Mouse (Mus musculus): ENCODE measurements at regions not wholly inside any gene's neighbourhood (a gene's known extent, or its start where the extent isn't known, plus 50 kb on each side); places are given as distances from the start of the nearest gene placed in this dataset.

DNA sequence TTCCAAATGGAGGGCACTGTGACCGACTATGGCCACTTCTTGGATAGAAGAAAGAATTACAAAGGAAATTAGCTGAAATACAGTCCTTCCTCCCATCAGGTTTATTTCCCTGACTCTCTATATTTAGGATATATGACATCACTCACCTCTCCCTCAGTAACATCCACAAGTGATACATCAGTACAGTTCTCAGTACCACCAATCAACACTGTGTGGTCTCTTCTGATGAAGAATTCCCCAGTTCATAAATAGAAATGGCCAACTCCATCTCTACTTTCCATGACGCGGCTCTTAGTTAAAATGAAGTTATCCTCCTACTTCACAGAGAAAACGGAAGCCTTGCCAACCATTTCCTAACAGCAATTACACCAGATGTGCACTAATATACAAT is 208.3 kb upstream of the Dio2 start:
- no peak for DNase-seq (ENCODE audit: extremely low read depth, low read depth, low spot score)

DNA sequence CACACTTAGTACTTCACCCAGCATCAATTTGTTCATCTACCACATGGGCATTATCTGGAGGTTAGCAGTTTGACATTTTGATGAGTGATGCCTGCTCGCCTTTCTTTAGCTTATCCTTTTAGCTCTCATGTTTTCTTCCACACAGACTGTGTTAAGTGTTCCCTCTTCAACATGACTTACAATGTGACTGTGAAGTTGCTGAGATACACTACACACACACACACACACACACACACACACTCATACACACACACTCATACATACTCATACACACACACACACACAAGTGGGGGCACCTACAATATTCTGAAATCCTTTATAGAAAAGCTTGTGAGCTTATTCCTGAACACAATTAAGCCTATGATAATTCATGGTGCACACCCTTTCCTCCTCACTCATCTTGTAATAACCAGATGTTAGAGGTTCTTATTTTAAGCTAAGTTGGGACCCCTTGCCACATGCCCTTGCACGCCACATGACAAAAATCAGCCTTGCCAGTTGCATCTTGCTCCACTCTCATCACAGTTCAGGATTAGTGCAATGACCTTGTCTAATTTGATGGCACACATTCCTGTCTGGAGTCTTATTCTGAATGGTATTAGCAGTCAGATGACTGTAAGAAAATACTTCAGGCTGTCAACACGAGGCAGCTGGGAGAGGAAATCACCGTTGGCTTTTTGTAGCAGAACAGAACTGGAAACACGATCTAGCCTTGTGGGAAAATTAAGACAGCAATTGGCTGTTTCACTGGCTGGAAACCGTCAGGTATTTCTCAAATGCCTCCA is 207.7 kb upstream of the Dio2 start:
- DNase-seq (ENCODE audit: extremely low read depth, low read depth, low spot score), result no peak

DNA sequence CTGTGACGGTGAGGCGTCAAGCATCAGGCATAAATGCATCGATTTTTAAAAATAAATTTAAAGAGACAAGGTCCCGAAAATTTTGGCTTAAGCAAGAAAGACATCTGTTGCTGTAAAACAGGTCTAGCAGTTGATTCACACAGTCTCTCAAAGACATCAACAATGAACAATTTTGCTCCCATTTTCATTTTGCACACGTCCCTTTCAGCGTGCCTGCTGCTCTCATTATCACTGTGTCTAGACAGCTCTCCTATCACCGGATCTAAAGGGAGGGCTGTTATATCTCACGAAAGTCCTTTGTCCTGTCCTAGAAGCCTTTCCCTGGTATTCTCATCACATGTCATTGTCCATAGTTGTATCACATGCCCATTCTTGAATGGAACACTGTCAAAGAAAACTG is 194.4 kb upstream of the Dio2 start:
- no peak for DNase-seq (ENCODE audit: extremely low read depth, low read depth, low spot score)

DNA sequence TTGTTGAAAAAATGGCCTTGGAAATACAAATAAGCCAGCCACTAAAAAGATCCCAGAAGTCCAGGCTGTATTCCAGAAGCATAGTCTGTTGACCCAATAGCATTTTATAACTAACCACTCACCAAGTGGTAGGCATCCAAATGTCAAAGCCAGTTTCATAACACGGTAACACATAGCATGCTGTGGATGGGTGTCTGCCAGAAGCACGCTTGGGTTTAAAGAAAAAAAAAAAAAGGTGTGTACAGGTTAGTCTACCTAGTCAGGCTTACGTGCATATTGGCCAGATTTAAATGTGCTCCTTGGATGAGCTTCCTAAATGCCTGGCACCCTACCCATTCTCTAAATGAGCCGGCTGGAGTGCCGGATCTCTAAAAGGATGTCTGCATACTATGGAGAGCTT is 194.0 kb upstream of the Dio2 start:
- no peak for DNase-seq (ENCODE audit: extremely low read depth, low read depth, low spot score)

- DNase-seq (ENCODE audit: extremely low read depth, low read depth, low spot score), result no peak
Observed at GRCm38 (mm10) chr12:90930091-90930715, 192.0 kb upstream of the Dio2 start.

DNA sequence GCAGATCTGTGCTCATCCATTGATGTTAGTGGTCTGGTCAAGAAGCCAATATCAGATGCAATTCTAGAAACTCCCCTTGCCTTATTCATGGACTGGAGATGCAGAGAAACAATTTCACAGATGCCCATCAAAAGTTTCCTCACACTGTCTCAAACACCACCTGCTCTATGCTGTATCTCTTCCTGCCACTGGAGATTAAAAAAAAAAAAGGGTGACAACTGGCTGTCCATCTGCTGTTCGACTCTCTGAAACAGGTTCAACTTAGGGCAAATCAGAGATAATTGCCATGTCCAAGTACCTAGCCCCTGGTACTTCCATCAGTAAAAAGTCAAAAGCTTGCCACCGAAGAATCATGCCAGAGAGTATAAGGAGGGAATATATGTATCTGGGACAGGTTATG is 185.4 kb upstream of the Dio2 start:
- DNase-seq (ENCODE audit: extremely low read depth, low read depth, low spot score), result no peak

- DNase-seq (ENCODE audit: extremely low read depth, low read depth, low spot score), result no peak
Observed at GRCm38 (mm10) chr12:90923148-90923547, 184.9 kb upstream of the Dio2 start.

GRCm38 (mm10) chr12:90921227-90921626 is 183.0 kb upstream of the Dio2 start:
- DNase-seq (ENCODE audit: extremely low read depth, low read depth, low spot score), result peak; percentile 54

DNA sequence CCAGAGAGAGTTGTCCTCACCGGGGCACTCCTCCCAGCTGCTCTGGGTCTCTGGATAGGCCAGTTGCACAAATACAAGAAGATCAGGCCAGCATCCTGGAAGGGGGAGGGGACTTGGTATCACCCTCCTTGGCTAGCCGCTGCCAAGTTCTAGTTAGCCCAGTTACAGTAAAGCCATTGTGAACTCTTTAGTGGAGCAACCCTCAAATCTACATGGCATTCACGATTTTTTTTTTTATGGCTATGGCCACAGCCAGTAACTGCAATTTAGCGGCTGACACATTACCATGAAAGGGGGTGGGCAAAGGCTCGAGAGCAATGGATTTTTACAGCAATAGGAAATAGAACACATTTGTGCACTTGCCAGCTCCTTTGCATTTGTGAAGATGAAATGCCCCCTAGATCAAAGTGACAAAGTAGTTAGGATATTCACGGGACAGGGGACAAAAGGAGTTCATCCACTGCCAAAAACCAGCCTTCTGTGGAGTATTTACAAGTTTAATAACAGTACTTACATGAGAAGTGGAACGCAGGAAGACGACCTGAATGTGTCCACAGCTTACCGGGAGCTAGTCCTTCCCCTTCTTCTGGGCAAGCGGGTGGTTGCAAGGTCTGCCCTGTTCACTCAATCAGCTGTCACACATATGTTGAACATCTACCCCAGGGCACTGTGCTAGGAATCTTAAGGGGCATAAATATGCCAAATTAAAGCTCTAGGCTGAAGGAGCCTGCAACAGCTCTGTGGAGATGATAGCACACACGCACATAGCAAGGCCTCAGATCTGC is 177.9 kb upstream of the Dio2 start:
- no peak for DNase-seq (ENCODE audit: extremely low read depth, low read depth, low spot score)

GRCm38 (mm10) chr12:90903991-90904390 is 165.8 kb upstream of the Dio2 start:
- no peak for DNase-seq (ENCODE audit: extremely low read depth, low read depth, low spot score)

DNA sequence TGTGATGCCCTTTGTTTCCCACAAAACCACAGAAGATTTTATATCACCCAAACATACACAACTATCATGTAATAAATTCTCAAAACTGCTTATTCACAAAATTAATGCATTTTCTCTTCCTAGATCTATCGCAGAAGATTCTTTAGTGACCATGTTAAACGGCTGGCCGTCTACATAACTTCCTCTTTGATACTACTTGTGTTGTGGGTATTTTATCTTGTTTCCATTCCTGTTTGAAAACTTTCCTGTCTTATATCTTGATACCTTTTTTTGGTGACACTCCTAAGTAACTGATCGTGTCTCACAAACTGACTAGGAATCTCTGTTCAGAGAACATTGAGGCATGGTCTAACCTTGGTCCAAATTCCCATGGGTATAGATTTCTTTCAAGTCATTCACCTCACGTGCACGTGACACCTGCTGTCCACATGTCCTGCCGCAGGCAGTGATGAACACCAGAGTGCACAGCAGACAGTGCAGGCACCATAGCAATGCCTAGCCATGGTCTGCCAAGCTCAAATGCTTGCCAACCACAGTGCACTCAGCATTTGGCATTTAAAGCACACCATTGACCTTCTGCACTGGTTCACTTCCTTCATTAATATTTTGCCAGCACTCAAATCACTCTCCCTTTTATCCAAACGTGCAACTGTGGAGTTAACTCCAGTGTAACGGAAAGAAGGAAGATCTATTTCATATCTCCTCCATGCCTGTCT is 155.6 kb upstream of the Dio2 start:
- DNase-seq (ENCODE audit: extremely low read depth, low read depth, low spot score), result no peak

DNA sequence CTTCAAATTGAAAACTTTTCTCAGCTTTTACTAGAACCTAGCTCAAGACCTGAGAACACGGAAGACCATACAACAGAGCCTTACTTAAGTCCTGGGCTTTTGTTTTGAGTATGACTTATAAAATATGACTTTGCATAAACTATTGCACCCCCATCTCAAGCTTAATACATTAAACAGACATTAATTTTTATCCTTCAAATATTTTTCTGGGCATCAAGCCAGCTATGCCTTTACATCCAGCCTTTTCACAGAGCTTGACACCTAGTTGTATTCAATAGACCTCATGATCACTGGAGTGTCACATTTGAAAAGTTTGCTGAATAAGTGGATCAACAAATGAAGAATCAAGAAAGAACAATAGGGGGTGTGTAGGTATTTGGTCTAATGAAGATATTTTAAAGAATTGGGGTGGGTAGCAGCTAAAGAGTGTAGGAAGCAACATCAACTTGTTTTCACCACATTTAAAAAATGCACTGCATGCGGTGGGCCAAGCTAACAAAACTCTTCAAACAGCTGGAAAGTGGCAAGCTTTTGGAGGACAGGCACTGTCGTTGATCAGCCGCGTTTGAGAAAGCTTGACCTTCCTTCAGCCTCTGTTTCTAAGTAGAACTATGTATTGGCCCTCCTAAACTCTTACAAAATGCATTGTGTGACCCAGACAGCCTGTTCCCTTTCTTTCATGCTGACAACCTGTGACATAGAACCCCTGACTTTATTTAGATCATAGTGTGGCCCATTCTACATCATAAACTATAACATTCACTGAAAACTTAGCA is 138.2 kb upstream of the Dio2 start:
- no peak for DNase-seq (ENCODE audit: extremely low read depth, low read depth, low spot score)

DNA sequence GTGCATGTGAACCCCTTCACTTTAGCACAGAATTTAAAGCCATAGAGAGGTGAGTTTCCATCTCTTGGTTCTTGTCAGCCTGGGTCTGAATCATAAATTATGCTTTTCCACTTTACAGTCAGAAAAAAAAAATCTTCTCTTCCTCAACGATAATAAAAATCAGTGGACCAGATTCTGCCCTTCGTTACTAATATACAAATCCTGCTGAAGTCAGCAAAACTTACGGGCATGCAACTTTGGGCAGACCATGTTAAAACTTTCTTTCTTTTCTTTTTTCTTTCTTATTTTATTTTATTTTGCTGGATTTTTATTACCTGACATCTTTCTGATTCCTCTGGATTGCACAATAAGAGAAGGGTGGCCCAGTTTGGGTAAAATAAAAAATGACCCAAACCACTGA is 136.6 kb upstream of the Dio2 start:
- no peak for DNase-seq (ENCODE audit: extremely low read depth, low read depth, low spot score)

DNA sequence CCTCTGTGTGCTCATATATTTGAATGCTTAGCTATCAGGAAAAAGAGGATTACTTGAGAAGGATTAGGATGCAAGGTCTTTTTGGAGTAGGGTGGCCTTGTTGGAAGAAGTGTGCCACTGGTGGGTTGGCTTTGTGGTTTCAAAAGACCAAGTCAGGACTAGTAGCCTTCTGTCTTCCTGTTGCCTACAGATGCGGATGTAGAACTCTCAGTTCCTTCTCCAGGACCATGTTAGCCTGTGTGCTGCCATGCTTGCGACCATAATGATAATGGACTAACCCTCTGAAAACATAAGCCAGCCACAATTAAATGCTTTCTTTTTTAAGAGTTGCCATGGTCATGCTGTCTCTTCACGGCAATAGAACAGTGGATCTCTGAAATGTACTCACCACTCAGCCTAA is 135.7 kb upstream of the Dio2 start:
- DNase-seq (ENCODE audit: extremely low read depth, low read depth, low spot score), result no peak

DNA sequence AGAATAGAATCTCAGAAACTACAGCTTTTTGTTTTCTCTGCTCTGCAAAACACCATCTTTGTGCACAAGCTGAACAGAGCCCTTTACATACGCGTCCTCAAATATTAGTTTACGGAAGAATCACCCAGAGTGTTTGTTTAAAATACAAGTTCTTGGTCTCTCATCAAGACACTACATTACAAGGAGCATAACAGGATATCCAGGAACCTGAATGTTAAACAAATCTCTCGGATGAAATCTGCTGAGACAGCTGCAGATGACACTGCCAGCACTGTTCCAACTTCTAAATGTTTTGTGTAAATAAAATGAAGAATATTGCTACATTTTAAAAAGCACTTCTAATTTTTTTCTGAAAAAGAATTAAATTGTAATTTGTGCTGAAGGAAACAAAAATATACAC is 128.4 kb upstream of the Dio2 start:
- no peak for DNase-seq (ENCODE audit: extremely low read depth, low read depth, low spot score)

- no peak for DNase-seq (ENCODE audit: extremely low read depth, low read depth, low spot score)
Observed at GRCm38 (mm10) chr12:90862632-90863031, 124.4 kb upstream of the Dio2 start.

GRCm38 (mm10) chr12:90857746-90858145 is 119.5 kb upstream of the Dio2 start:
- no peak for DNase-seq (ENCODE audit: extremely low read depth, low read depth, low spot score)

DNA sequence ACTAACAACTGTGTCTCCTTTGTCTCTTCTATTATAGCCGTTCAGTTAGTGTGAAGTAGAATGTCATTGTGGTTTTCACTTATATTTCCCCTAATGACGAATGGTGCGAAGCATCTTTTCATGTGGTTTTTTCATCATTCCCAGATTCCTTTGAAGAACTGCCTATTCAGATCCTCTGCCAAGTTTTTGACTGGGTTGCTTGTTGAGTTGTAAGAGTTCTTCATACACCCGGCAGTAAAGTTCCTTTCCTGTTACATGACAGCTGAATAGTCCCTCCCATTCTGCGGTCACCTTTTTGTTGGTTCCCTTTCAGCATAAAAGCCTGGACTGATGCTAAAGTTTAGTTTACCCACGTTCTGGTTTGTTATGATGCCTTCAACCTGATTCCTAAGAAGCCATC is 72.4 kb upstream of the Dio2 start:
- DNase-seq (ENCODE audit: extremely low read depth, low read depth, low spot score), result no peak

DNA sequence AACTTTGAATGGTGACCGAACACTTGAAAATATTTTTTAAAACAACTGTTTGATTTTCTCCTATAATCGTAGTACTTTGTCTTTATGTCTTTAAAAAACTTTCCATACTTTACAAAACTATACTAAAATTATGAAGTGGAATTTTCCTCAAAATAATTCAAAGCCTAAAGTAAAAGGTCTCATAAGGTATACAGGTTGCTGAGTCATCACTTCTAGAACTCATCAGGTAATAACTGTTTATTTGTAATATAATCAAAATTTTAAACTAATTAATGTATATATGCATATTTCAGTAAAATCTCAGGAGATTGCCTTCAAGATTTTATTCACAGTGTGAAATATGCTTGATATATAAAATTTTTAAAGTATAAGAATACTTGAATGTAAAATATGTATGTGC is 52.3 kb upstream of the Dio2 start:
- DNase-seq (ENCODE audit: extremely low read depth, low read depth, low spot score), result no peak
